Mouse (Mus musculus) forebrain, embryonic 12.5 days (tissue): ENCODE measurements around the gene Gpt2. TPM values are rescaled to one million over a fixed set of nuclear protein-coding genes. Genes with fewer than 3 reads are reported as not detected.

Source experiments
- ATAC-seq: fragments of 200-750 bp; cut with Nextera tagmentation; 2 replicates; pipeline ENCODE4 v1.8.0; 2017; ENCODE audit warnings: moderate TSS enrichment; ENCODE audit not compliant: low FRiP score
- H3K27ac ChIP-seq: fragments of 300-500 bp; sonication (generic); 2 replicates; pipeline ENCODE4 v1.5.1; 2016; ENCODE audit warnings: mild to moderate bottlenecking
- H3K27me3 ChIP-seq: fragments of 300-500 bp; sonication (generic); 2 replicates; pipeline ENCODE4 v1.6.1; 2016; ENCODE audit warnings: mild to moderate bottlenecking
- H3K36me3 ChIP-seq: fragments of 300-500 bp; sonication (generic); replicated peaks from 2 replicates; pipeline ENCODE4 v1.6.1; 2016; ENCODE audit warnings: mild to moderate bottlenecking
- H3K4me1 ChIP-seq: fragments of 300-500 bp; sonication (generic); 2 replicates; pipeline ENCODE4 v1.6.1; 2016
- H3K4me2 ChIP-seq: fragments of 300-500 bp; sonication (generic); 2 replicates; pipeline ENCODE4 v1.6.1; 2016; ENCODE audit warnings: mild to moderate bottlenecking, moderate library complexity
- H3K4me3 ChIP-seq: fragments of 300-500 bp; sonication (generic); replicated peaks from 2 replicates; pipeline ENCODE4 v1.5.1; 2016; ENCODE audit warnings: mild to moderate bottlenecking
- H3K9ac ChIP-seq: fragments of 300-500 bp; sonication (generic); 2 replicates; pipeline ENCODE4 v1.6.1; 2016; ENCODE audit warnings: mild to moderate bottlenecking
- H3K9me3 ChIP-seq: fragments of 300-500 bp; sonication (generic); 2 replicates; pipeline ENCODE4 v1.6.1; 2016
- WGBS: fragments of 180-500 bp; shearing (Covaris S2); methylation state at CpG from one replicate; pipeline ENCODE4 v1.1.7; 2016; 5-methylcytosine and 5-hydroxymethylcytosine counted together
- polyA plus RNA-seq: library from polyadenylated mRNA; unstranded; fragments of >200 nt; fragmentation: Nextera tagmentation; extraction: Ambion mirVana; gene quantifications from 2 replicates; pipeline ENCODE4 v1.2.1, GENCODE M21; 2016

The Gpt2 gene
- polyA plus RNA-seq, 1 experiment from 2014 or later: 38.3 TPM

DNA sequence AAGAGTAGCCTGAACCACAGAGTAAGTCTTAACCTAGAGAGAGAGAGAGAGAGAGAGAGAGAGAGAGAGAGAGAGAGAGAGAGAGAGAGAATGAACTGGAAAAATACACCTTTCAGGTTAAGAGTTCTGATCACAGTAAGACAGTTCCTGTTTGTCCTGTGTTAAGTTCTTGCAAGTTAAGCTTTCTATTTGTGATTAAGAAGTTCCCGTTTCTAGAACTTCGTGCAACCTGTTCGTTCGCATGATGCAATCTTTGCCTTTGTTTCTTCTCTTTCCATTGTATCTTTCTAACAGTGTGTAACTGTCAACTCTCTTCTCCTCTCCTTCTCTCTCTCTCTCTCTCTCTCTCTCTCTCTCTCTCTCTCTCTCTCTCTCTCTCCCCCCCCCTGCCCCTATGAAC is 78.1 kb downstream of the Gpt2 start:
- H3K4me1 ChIP-seq: no peaks in the 10 kb centered on the region
- H3K36me3 ChIP-seq: no peaks in the 10 kb centered on the region
- H3K27me3 ChIP-seq: no peaks in the 10 kb centered on the region
- no peak overlapping the region for H3K4me3 ChIP-seq
- no peak overlapping the region for H3K9ac ChIP-seq
- H3K4me2 ChIP-seq: no peak overlapping the region
- 82% methylated on average over 4 of the region's 4 CpGs for WGBS
- no peak for ATAC-seq
- no peaks in the 10 kb centered on the region for H3K9me3 ChIP-seq
- no peak overlapping the region for H3K27ac ChIP-seq

DNA sequence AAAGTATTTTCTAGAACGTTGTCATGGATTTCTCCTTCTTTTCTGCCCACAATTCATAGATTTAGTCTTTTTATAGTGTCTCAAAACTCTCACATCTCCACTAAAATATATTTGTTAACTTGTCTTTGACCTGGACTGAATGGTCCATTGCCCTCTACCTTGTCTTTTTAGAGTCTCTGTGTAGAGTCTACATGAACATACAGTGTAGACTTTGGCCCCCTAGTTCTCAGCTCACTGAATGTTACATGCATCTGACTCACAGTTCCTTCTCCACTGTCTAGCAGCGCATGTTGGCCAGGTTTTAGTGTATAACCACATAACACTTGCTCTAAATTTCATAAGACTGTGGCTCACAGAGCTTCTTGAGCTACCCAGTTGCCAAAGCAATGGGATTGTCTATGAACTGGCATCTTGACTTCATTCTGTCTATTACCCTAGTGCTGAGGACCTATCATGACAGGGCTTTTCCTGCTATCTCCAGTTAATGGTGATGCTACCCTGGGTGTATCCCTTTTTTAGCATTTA is 81.7 kb downstream of the Gpt2 start:
- Histone ChIP-seq H3K4me1 (no peaks in the 10 kb centered on the region), H3K4me2 (no peak overlapping the region), H3K36me3 (no peaks in the 10 kb centered on the region), H3K9ac (no peak overlapping the region), H3K27me3 (no peaks in the 10 kb centered on the region), H3K4me3 (no peak overlapping the region), H3K27ac (no peak overlapping the region), H3K9me3 (no peaks in the 10 kb centered on the region)
- whole genome bisulfite sequencing: 88% methylated on average over 2 of the region's 2 CpGs
- no peak for ATAC-seq

Other genes with a start within 250 kb of the Gpt2 start
- gene Orc6, start 192.9 kb upstream of the Gpt2 start, polyA plus RNA-seq: 112 and 115 TPM in 2 replicates
- 164 and 168 TPM in 2 replicates for gene Vps35, start 192.8 kb upstream of the Gpt2 start, polyA plus RNA-seq
- 1.3 and 1.4 TPM in 2 replicates for gene Mylk3, start 106.2 kb upstream of the Gpt2 start, polyA plus RNA-seq
- gene 4921524J17Rik, start 59.7 kb upstream of the Gpt2 start, polyA plus RNA-seq: 46.1 and 48.1 TPM in 2 replicates
- gene Dnaja2, start 62.8 kb downstream of the Gpt2 start, polyA plus RNA-seq: 167 and 183 TPM in 2 replicates
- gene Neto2, start 208.3 kb downstream of the Gpt2 start, polyA plus RNA-seq: 41.1 and 42.3 TPM in 2 replicates